Comparison of ENCODE assay signal across 16 mouse cellular contexts in the genomic region with DNA sequence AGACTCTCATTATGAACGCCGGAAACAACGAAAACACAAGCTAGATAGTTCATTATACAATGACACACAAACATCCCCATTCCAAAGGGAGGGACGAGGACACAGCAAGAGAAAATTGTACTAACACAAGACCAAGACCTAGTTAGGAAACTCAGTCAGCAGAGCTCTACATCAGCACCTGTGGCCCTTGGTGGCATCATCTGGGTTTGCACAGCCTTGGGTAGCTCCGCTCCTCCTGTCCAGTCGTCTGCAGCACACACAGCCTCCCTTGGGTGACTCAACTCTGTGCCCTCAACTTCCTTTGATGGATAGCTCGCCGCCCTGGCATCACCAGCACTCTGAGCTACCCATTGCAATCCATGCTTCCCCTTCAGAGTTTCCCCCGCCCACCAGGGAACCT.
"Had no signal": no experiment of that assay in that cellular context is flagged by ENCODE, and none has a peak within 500 bp of the region (broad histone marks: within the 10 kb centered on the region; RNA-seq: fewer than 3 reads in every experiment).

No protein-coding gene starts in this region.

- H3K4me1 ChIP-seq: liver, embryonic 15.5 days; lung, embryonic 15.5 days; midbrain, embryonic 12.5 days; stomach, embryonic 15.5 days had no signal

- DNase-seq: liver, postnatal 0 days; lung, adult 2 months; lung, postnatal 10 days; midbrain, embryonic 14.5 days; right cerebral cortex, postnatal 14 days; thymus, adult 2 months; thymus, postnatal 25 days; thymus, postnatal 4 days had no signal

- H3K9ac ChIP-seq: liver, embryonic 15.5 days; liver, postnatal 0 days; lung, embryonic 15.5 days; midbrain, embryonic 12.5 days; neural tube, embryonic 12.5 days; stomach, embryonic 15.5 days had no signal

- H3K36me3 ChIP-seq: liver, embryonic 15.5 days; lung, embryonic 15.5 days; midbrain, embryonic 12.5 days; neural tube, embryonic 12.5 days; stomach, embryonic 15.5 days had no signal

- H3K27me3 ChIP-seq: liver, embryonic 15.5 days; lung, embryonic 15.5 days; megakaryocyte, embryonic 14.5 days; midbrain, embryonic 12.5 days; neural tube, embryonic 12.5 days; stomach, embryonic 15.5 days had no signal

- H3K9me3 ChIP-seq: liver, embryonic 15.5 days; lung, embryonic 15.5 days; midbrain, embryonic 12.5 days; neural tube, embryonic 12.5 days; stomach, embryonic 15.5 days had no signal

- H3K4me2 ChIP-seq: liver, embryonic 15.5 days; lung, embryonic 15.5 days; midbrain, embryonic 12.5 days; neural tube, embryonic 12.5 days; stomach, embryonic 15.5 days had no signal

- ATAC-seq: liver, postnatal 0 days had no signal

- H3K4me3 ChIP-seq: liver, embryonic 15.5 days; lung, embryonic 15.5 days; megakaryocyte, embryonic 14.5 days; midbrain, embryonic 12.5 days; neural tube, embryonic 12.5 days; stomach, embryonic 15.5 days had no signal

- H3K27ac ChIP-seq: liver, embryonic 15.5 days; lung, embryonic 15.5 days; macrophage; midbrain, embryonic 12.5 days; neural tube, embryonic 12.5 days; stomach, embryonic 15.5 days; stomach, postnatal 0 days had no signal
